Mouse (Mus musculus) heart, postnatal 14 days (tissue): ENCODE measurements around the gene 1700016K19Rik. TPM values are rescaled to one million over a fixed set of nuclear protein-coding genes. Genes with fewer than 3 reads are reported as not detected.

Source experiments
- total RNA-seq, 2 experiments: library from RNA; stranded (reverse); gene quantifications; 2 replicates each; pipeline ENCODE4 v1.2.3; 2021

1700016K19Rik gene
- total RNA-seq, 2 experiments from 2014 or later, result 0.62 TPM; not detected in 1

Other genes with a start within 250 kb of the 1700016K19Rik start
- gene Doc2b, start 203.9 kb upstream of the 1700016K19Rik start, total RNA-seq, result under 1 TPM; 0.29 TPM
- gene Rph3al, start 61.5 kb upstream of the 1700016K19Rik start, total RNA-seq, result 10 to 100 TPM; 12.8 to 16.6 TPM
- gene Rflnb, start 27.9 kb downstream of the 1700016K19Rik start, total RNA-seq, result 10 to 100 TPM; 61.0 to 62.9 TPM
- 10 to 100 TPM; 29.1 to 30.9 TPM for gene Vps53, start 179.7 kb downstream of the 1700016K19Rik start, total RNA-seq
- 1 to 10 TPM; 6.3 to 6.6 TPM for gene Fam57a, start 179.8 kb downstream of the 1700016K19Rik start, total RNA-seq
- gene Dbil5, start 217.7 kb downstream of the 1700016K19Rik start, total RNA-seq, result not detected
- 1 to 10 TPM; 1.8 to 2.6 TPM for gene Gemin4, start 217.8 kb downstream of the 1700016K19Rik start, total RNA-seq
- gene Mrm3, start 243.8 kb downstream of the 1700016K19Rik start, total RNA-seq, result 10 to 100 TPM; 20.6 to 22.8 TPM
- gene Glod4, start 243.8 kb downstream of the 1700016K19Rik start, total RNA-seq, result 10 to 100 TPM; 37.7 to 44.7 TPM